Mouse (Mus musculus) midbrain, embryonic 14.5 days (tissue): ENCODE data around the gene Pfn5. TPM values are rescaled to one million over a fixed set of nuclear protein-coding genes. Genes with fewer than 3 reads are reported as not detected.
"Not testable (repeated sequence)": the region's sequence is repeated elsewhere in the genome, so short reads cannot be mapped to it uniquely, and the experiment has no call there.

Source experiments
- ATAC-seq: fragments of 200-750 bp; cut with Nextera tagmentation; 2 replicates; pipeline ENCODE4 v1.8.0; 2017; ENCODE audit warnings: moderate number of reproducible peaks, moderate library complexity; ENCODE audit not compliant: low FRiP score, low TSS enrichment
- DNase-seq: peaks from one replicate; pipeline ENCODE4 v3.0.0-alpha.2; 2015
- H3K27ac ChIP-seq: fragments of 300-500 bp; sonication (generic); replicated peaks from 2 replicates; pipeline ENCODE4 v1.5.1; 2014; ENCODE audit warnings: mild to moderate bottlenecking, low read depth, low read length, moderate library complexity
- H3K27me3 ChIP-seq: fragments of 300-500 bp; sonication (generic); 2 replicates; pipeline ENCODE4 v1.6.1; 2014; ENCODE audit warnings: low read length, control low read depth, mixed read lengths; ENCODE audit not compliant: control insufficient read depth, insufficient read depth
- H3K36me3 ChIP-seq: fragments of 300-500 bp; sonication (generic); 2 replicates; pipeline ENCODE4 v1.6.1; 2014; ENCODE audit warnings: low read length, control low read depth; ENCODE audit not compliant: control insufficient read depth, insufficient read depth
- H3K4me1 ChIP-seq: fragments of 300-500 bp; sonication (generic); 2 replicates; pipeline ENCODE4 v1.6.1; 2014; ENCODE audit warnings: mild to moderate bottlenecking, antibody characterized with exemption, low read length, control low read depth; ENCODE audit not compliant: control insufficient read depth, insufficient read depth
- H3K4me2 ChIP-seq: fragments of 300-500 bp; sonication (generic); 2 replicates; pipeline ENCODE4 v1.6.1; 2014; ENCODE audit warnings: mild to moderate bottlenecking, low read length, moderate library complexity
- H3K4me3 ChIP-seq: fragments of 300-500 bp; sonication (generic); replicated peaks from 2 replicates; pipeline ENCODE4 v1.5.1; 2014; ENCODE audit warnings: low read depth, low read length
- H3K9ac ChIP-seq: fragments of 300-500 bp; sonication (generic); replicated peaks from 2 replicates; pipeline ENCODE4 v1.6.1; 2014; ENCODE audit warnings: mild to moderate bottlenecking, low read length, moderate library complexity
- H3K9me3 ChIP-seq: fragments of 300-500 bp; sonication (generic); 2 replicates; pipeline ENCODE4 v1.6.1; 2016; ENCODE audit warnings: low read length, control low read depth, mixed read lengths; ENCODE audit not compliant: control insufficient read depth
- WGBS: fragments of 180-500 bp; shearing (Covaris S2); extraction: QIAGEN DNeasy Blood & Tissue Kit; methylation state at CpG from one replicate; pipeline ENCODE4 v1.1.7; 2014; 5-methylcytosine and 5-hydroxymethylcytosine counted together
- polyA plus RNA-seq: library from polyadenylated mRNA; unstranded; fragments of >200 nt; fragmentation: Nextera tagmentation; extraction: Ambion mirVana; gene quantifications from 2 replicates; pipeline ENCODE4 v1.2.1, GENCODE M21; 2014

Gene Pfn5
- polyA plus RNA-seq: not detected in 2 replicates

GRCm38 (mm10) chrX:95557887-95558286 lies at the start of gene Pfn5, which contains the start of gene Asb12:
Gene Pfn5 (plus strand): TSS chrX:95558104.
Gene Asb12 (minus strand): TSS chrX:95557987.
- DNase-seq (no peak), ATAC-seq (no peak)
- Histone ChIP-seq H3K9me3 (no peaks in the 10 kb centered on the region), H3K9ac (no peak within 1 kb of the TSS), H3K27ac (no peak within 1 kb of the TSS), H3K36me3 (no peaks in the 10 kb centered on the region), H3K4me1 (no peaks in the 10 kb centered on the region), H3K4me2 (no peak within 1 kb of the TSS), H3K27me3 (no peaks in the 10 kb centered on the region), H3K4me3 (no peak within 1 kb of the TSS)
- WGBS: 80% methylated on average over 2 of the region's 2 CpGs

DNA sequence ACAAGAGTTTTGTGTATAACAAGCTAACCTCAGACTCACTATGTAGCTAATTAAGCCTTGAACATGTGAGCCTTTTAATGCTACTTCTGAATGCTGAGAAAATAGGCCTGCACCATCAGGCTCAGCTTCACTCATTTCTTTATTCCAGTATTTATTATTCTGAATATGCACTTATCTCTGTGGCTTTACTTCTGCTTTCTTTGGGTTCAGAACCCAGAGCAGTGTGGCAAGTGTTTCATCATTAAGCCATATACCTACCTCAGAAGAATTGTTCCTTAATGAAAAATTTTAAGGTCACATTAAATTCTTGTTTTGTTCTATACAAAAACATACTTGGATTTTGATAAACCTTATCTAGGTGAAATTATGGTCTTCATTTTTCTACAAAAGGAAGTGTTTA lies 34.0 kb upstream of the Pfn5 start:
- ATAC-seq: no peak
- Histone ChIP-seq H3K4me2 (no peak overlapping the region), H3K4me3 (no peak overlapping the region), H3K9me3 (no peaks in the 10 kb centered on the region), H3K27me3 (no peaks in the 10 kb centered on the region), H3K27ac (no peak overlapping the region), H3K9ac (no peak overlapping the region), H3K36me3 (no peaks in the 10 kb centered on the region), H3K4me1 (no peaks in the 10 kb centered on the region)
- no peak for DNase-seq

DNA sequence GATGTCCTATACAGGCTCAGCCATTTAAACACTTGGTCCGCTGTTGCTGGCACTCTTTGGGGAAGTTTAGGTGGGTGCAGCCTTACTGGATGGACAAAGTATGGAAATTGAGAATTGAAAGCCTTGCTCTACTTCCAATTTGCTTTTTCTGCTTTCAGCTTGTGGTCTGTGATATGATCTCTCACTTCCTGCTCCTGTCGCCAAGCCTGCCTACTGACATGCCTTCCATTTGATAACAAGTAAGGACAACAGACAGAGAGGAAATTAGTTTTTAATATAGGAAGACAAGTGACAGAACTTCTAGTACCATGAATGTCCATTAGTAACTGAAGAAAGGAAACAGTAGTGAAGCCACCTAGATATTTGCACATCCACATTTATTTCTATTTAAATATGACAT lies 32.7 kb upstream of the Pfn5 start:
- H3K9ac ChIP-seq: no peak overlapping the region
- ATAC-seq: no peak

DNA sequence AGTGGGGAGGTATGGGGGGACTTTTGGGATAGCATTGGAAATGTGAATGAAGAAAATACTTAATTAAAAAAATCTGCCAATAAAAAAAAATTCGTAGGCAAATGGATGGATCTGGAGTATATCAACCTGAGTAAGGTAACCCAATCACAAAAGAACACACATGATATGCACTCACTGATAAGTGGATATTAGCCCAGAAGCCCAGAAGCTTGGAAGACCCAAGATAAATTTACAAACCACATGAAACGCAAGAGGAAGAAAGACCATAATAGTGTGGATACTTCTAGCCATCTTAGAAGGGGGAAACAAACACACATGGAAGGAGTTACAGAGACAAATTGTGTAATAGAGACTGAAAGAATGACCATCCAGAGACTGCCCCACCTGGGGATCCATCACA lies 22.4 kb upstream of the Pfn5 start:
- H3K4me3 ChIP-seq, H3K4me2 ChIP-seq, DNase-seq, H3K9me3 ChIP-seq, H3K27me3 ChIP-seq, H3K36me3 ChIP-seq, H3K27ac ChIP-seq, H3K4me1 ChIP-seq, ATAC-seq, H3K9ac ChIP-seq: not testable (repeated sequence)
- WGBS: 93% methylated on average over 2 of the region's 2 CpGs

More for the DNA sequence above, 32.7 kb upstream of the Pfn5 start:
- no peak overlapping the region for H3K4me3 ChIP-seq
- no peaks in the 10 kb centered on the region for H3K36me3 ChIP-seq
- H3K4me1 ChIP-seq: no peaks in the 10 kb centered on the region
- H3K27ac ChIP-seq: no peak overlapping the region
- no peaks in the 10 kb centered on the region for H3K9me3 ChIP-seq
- H3K4me2 ChIP-seq: no peak overlapping the region
- H3K27me3 ChIP-seq: no peaks in the 10 kb centered on the region
- 92% methylated on average over 2 of the region's 2 CpGs for WGBS
- no peak for DNase-seq

DNA sequence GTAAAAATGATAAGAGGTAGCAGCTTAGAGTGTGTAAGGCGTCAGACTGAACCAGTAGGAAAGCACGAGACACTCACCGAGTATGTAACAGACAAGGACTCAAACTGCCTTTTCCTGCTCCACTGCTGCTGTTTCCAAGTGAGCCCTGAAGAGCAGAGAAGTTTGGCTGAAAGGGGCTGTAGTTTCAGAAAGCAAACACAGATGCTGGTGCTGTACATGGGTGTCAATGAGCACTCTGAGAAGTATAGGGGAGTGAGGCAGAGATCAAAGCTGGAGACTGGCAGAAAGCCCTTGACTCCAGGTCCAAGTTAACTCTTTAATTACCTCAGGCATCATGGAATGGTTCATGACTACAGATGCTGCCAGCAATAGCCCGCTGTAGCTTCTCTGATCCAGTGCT lies 3.6 kb upstream of the Pfn5 start:
- no peaks in the 10 kb centered on the region for H3K27me3 ChIP-seq
- ATAC-seq (no peak), DNase-seq (peak; percentile 0)
- H3K27ac ChIP-seq: no peak overlapping the region
- H3K4me2 ChIP-seq: no peak overlapping the region
- H3K4me1 ChIP-seq: no peaks in the 10 kb centered on the region
- no peak overlapping the region for H3K4me3 ChIP-seq
- no peaks in the 10 kb centered on the region for H3K9me3 ChIP-seq
- 77% methylated on average over 4 of the region's 4 CpGs for WGBS
- no peaks in the 10 kb centered on the region for H3K36me3 ChIP-seq
- H3K9ac ChIP-seq: no peak overlapping the region

- Histone ChIP-seq H3K4me2 (no peak overlapping the region), H3K4me1 (no peaks in the 10 kb centered on the region), H3K9ac (no peak overlapping the region), H3K9me3 (no peaks in the 10 kb centered on the region), H3K27me3 (no peaks in the 10 kb centered on the region), H3K27ac (no peak overlapping the region), H3K36me3 (no peaks in the 10 kb centered on the region), H3K4me3 (no peak overlapping the region)
- ATAC-seq (no peak), DNase-seq (no peak)
- 88% methylated on average over 5 of the region's 5 CpGs for WGBS
Observed at GRCm38 (mm10) chrX:95600609-95601008, 42.7 kb downstream of the Pfn5 start.

Other genes starting within 250 kb of the Pfn5 start
- 11.1 and 11.8 TPM in 2 replicates for gene Amer1, start 113.2 kb upstream of the Pfn5 start, polyA plus RNA-seq
- 0.17 TPM in 1 of 2 replicates, not detected in the other for gene Asb12, start 117 bp upstream of the Pfn5 start, polyA plus RNA-seq
- gene Zc4h2, start 100.4 kb downstream of the Pfn5 start, polyA plus RNA-seq: 80.7 and 86.1 TPM in 2 replicates
- gene Zc3h12b, start 153.6 kb downstream of the Pfn5 start, polyA plus RNA-seq: 3.5 and 4.8 TPM in 2 replicates